Mouse (Mus musculus): Measurements from ENCODE around the gene Nkapd1.

Nkapd1 gene

GRCm38 (mm10) chr9:50602055-50602845, 15.0 kb downstream of the Nkapd1 start:
- in situ Hi-C loops (cut with MboI, MseI): loop anchor here (25.0 kb wide), 1 partner anchor 1540 kb away; the partner anchor contains the start of gene Zw10

- in situ Hi-C loops (cut with MboI, MseI): loop anchor here (25.0 kb wide), 1 partner anchor 1539 kb away; the partner anchor contains the start of gene Zw10
These were observed 15.7 kb downstream of the Nkapd1 start for GRCm38 (mm10) chr9:50601536-50601935.

- in situ Hi-C loops (cut with MboI, MseI): no loop called here
These were observed 20.3 kb downstream of the Nkapd1 start for GRCm38 (mm10) chr9:50596973-50597372.

- in situ Hi-C loops (cut with MboI, MseI): loop anchor here (5.0 kb wide), 1 partner anchor 68 kb away; the partner anchor contains the start of gene Pts
These were observed 22.4 kb downstream of the Nkapd1 start for GRCm38 (mm10) chr9:50594794-50595417.

- in situ Hi-C loops (cut with MboI, MseI): loop anchor here (5.0 kb wide), 1 partner anchor 66 kb away; the partner anchor contains the start of gene Pts
These were observed 23.7 kb downstream of the Nkapd1 start for GRCm38 (mm10) chr9:50593544-50593943.

- in situ Hi-C loops (cut with MboI, MseI): loop anchor here (5.0 kb wide), 1 partner anchor 66 kb away; the partner anchor contains the start of gene Pts
These were observed 24.3 kb downstream of the Nkapd1 start for GRCm38 (mm10) chr9:50592955-50593354.

GRCm38 (mm10) chr9:50590856-50591518, 26.3 kb downstream of the Nkapd1 start:
- in situ Hi-C loops (cut with MboI, MseI): loop anchor here (5.0 kb wide), 1 partner anchor 64 kb away; the partner anchor contains the start of gene Pts

- in situ Hi-C loops (cut with MboI, MseI): no loop called here
These were observed 30.3 kb downstream of the Nkapd1 start for GRCm38 (mm10) chr9:50586955-50587354.

GRCm38 (mm10) chr9:50585145-50585818, 32.0 kb downstream of the Nkapd1 start:
- in situ Hi-C loops (cut with MboI, MseI): no loop called here

- in situ Hi-C loops (cut with MboI, MseI): no loop called here
These were observed 36.9 kb downstream of the Nkapd1 start for GRCm38 (mm10) chr9:50580370-50580769.

- in situ Hi-C loops (cut with MboI, MseI): no loop called here
These were observed 47.4 kb downstream of the Nkapd1 start for GRCm38 (mm10) chr9:50569599-50570525.

GRCm38 (mm10) chr9:50567881-50568280, 49.4 kb downstream of the Nkapd1 start:
- in situ Hi-C loops (cut with MboI, MseI): no loop called here

- in situ Hi-C loops (cut with MboI, MseI): no loop called here
These were observed 49.9 kb downstream of the Nkapd1 start for GRCm38 (mm10) chr9:50567372-50567771.

- in situ Hi-C loops (cut with MboI, MseI): no loop called here
These were observed 51.3 kb downstream of the Nkapd1 start for GRCm38 (mm10) chr9:50565940-50566339.

- in situ Hi-C loops (cut with MboI, MseI): no loop called here
These were observed 52.1 kb downstream of the Nkapd1 start for GRCm38 (mm10) chr9:50565173-50565572.

- in situ Hi-C loops (cut with MboI, MseI): no loop called here
These were observed 55.3 kb downstream of the Nkapd1 start for GRCm38 (mm10) chr9:50561918-50562360.

- in situ Hi-C loops (cut with MboI, MseI): no loop called here
These were observed 55.9 kb downstream of the Nkapd1 start, which contains the start of gene Tex12 for GRCm38 (mm10) chr9:50561145-50561917. Tex12 (minus strand) TSS chr9:50561325.

All from T-helper 1 cell (primary cell).